Mouse (Mus musculus): ENCODE data around the gene Trpv5. TPM values are rescaled to one million over a fixed set of nuclear protein-coding genes. Genes with fewer than 3 reads are reported as not detected.

Trpv5 gene
- polyA plus RNA-seq (2014; fragmentation: Illumina TruSeq; extraction: RNeasy Lipid Tissue Mini Kit (QIAGEN cat#74804)): not detected

GRCm38 (mm10) chr6:41680669-41681068 is at the start of gene Trpv5:
Gene Trpv5, minus strand, starts transcription at chr6:41680769.

GRCm38 (mm10) chr6:41704123-41704522 is 23.6 kb upstream of the Trpv5 start, which contains the start of gene Kel:
Gene Kel, minus strand, starts transcription at chr6:41704339.

GRCm38 (mm10) chr6:41684131-41684530 is 3.6 kb upstream of the Trpv5 start, which contains the start of gene Llcfc1:
Gene Llcfc1, plus strand, starts transcription at chr6:41684431.

GRCm38 (mm10) chr6:41636178-41636577 is 44.4 kb downstream of the Trpv5 start, which contains the start of gene Trpv6:
Gene Trpv6, minus strand, starts transcription at chr6:41636405.

GRCm38 (mm10) chr6:41605061-41605793 is 75.3 kb downstream of the Trpv5 start, which contains the start of gene Ephb6:
Gene Ephb6, plus strand, starts transcription at chr6:41605482.

Other genes with a start within 250 kb of the Trpv5 start
- not detected for gene Gm10334, start 234.6 kb downstream of the Trpv5 start, polyA plus RNA-seq (2014; fragmentation: Illumina TruSeq; extraction: RNeasy Lipid Tissue Mini Kit (QIAGEN cat#74804))
- not detected for gene Prss1, start 221.8 kb downstream of the Trpv5 start, polyA plus RNA-seq (2014; fragmentation: Illumina TruSeq; extraction: RNeasy Lipid Tissue Mini Kit (QIAGEN cat#74804))
- 1.3 TPM for gene Prss2, start 159.0 kb downstream of the Trpv5 start, polyA plus RNA-seq (2014; fragmentation: Illumina TruSeq; extraction: RNeasy Lipid Tissue Mini Kit (QIAGEN cat#74804))
- 0.31 TPM for gene Ephb6, start 75.3 kb downstream of the Trpv5 start, polyA plus RNA-seq (2014; fragmentation: Illumina TruSeq; extraction: RNeasy Lipid Tissue Mini Kit (QIAGEN cat#74804))
- 0.14 TPM for gene Trpv6, start 44.4 kb downstream of the Trpv5 start, polyA plus RNA-seq (2014; fragmentation: Illumina TruSeq; extraction: RNeasy Lipid Tissue Mini Kit (QIAGEN cat#74804))
- not detected for gene Llcfc1, start 3.7 kb upstream of the Trpv5 start, polyA plus RNA-seq (2014; fragmentation: Illumina TruSeq; extraction: RNeasy Lipid Tissue Mini Kit (QIAGEN cat#74804))
- gene Kel, start 23.6 kb upstream of the Trpv5 start, polyA plus RNA-seq (2014; fragmentation: Illumina TruSeq; extraction: RNeasy Lipid Tissue Mini Kit (QIAGEN cat#74804)): not detected
- gene Olfr459, start 94.4 kb upstream of the Trpv5 start, polyA plus RNA-seq (2014; fragmentation: Illumina TruSeq; extraction: RNeasy Lipid Tissue Mini Kit (QIAGEN cat#74804)): not detected
- not detected for gene Pip, start 166.8 kb upstream of the Trpv5 start, polyA plus RNA-seq (2014; fragmentation: Illumina TruSeq; extraction: RNeasy Lipid Tissue Mini Kit (QIAGEN cat#74804))
- gene Sval2, start 172.2 kb upstream of the Trpv5 start, polyA plus RNA-seq (2014; fragmentation: Illumina TruSeq; extraction: RNeasy Lipid Tissue Mini Kit (QIAGEN cat#74804)): not detected

Measured in ovary, adult 10 weeks (tissue).